Mouse (Mus musculus) G1E (cell line): Measurements from ENCODE around the gene Atp8b4. TPM values are rescaled to one million over a fixed set of nuclear protein-coding genes. Genes with fewer than 3 reads are reported as not detected.

Experiments
- ATAC-seq: 2 replicates; pipeline ENCODE4 v1.8.0; 2016; ENCODE audit warnings: mild to moderate bottlenecking; ENCODE audit not compliant: insufficient number of reproducible peaks, poor library complexity, low FRiP score, severe bottlenecking; ENCODE audit errors: extremely low read depth
- DNase-seq: peaks from one replicate; pipeline ENCODE4 v3.0.0; 2012; ENCODE audit warnings: low spot score
- H3K27me3 ChIP-seq: 2 replicates; pipeline ENCODE4 v1.6.1; 2012; ENCODE audit warnings: mild to moderate bottlenecking, low read length, inconsistent platforms; ENCODE audit not compliant: insufficient read depth
- H3K36me3 ChIP-seq: replicated peaks from 2 replicates; pipeline ENCODE3; 2012; ENCODE audit warnings: mild to moderate bottlenecking, inconsistent platforms
- H3K4me1 ChIP-seq: 2 replicates; pipeline ENCODE4 v1.6.1; 2012; ENCODE audit warnings: low read depth, low read length, inconsistent platforms, mixed read lengths; ENCODE audit not compliant: insufficient read depth
- H3K4me3 ChIP-seq: 2 replicates; pipeline ENCODE4 v1.5.1; 2012; ENCODE audit warnings: low read depth, mild to moderate bottlenecking, inconsistent platforms, low read length, moderate library complexity, mixed read lengths
- H3K9me3 ChIP-seq: replicated peaks from 2 replicates; pipeline ENCODE4 v1.6.1; 2012; ENCODE audit warnings: inconsistent platforms
- CTCF ChIP-seq: IDR thresholded peaks from 2 replicates; pipeline ENCODE4 v1.5.1; 2012; ENCODE audit warnings: low read depth, low read length, inconsistent platforms, mixed read lengths
- GATA1 ChIP-seq: IDR thresholded peaks from 2 replicates; pipeline ENCODE4 v1.6.1; 2012; ENCODE audit warnings: borderline replicate concordance, low read length, inconsistent platforms, mixed read lengths
- GATA2 ChIP-seq: IDR thresholded peaks from 2 replicates; pipeline ENCODE4 v1.6.1; 2012; ENCODE audit warnings: low read depth, low read length, inconsistent platforms, borderline replicate concordance
- POLR2AphosphoS5 ChIP-seq: IDR thresholded peaks from 2 replicates; pipeline ENCODE4 v1.6.1; 2012; ENCODE audit warnings: low read depth, low read length, inconsistent platforms; ENCODE audit not compliant: insufficient replicate concordance
- TAL1 ChIP-seq: conservative IDR thresholded peaks from 2 replicates; pipeline ENCODE4 v1.6.1; 2012; ENCODE audit warnings: low read depth, low read length, inconsistent platforms, mixed read lengths
- polyA plus RNA-seq: library from polyadenylated mRNA; stranded (reverse); fragments of >175 nt; gene quantifications from 2 replicates; pipeline ENCODE4 v1.2.3, GENCODE M21; 2012
- total RNA-seq, 2 experiments: library from RNA; stranded (forward) in 1 of 2; stranded (reverse) in 1 of 2; fragments of 200-1000 nt in 1 of 2; fragments of >200 nt in 1 of 2; fragmentation: Nextera tagmentation in 1 of 2; gene quantifications; 2 replicates each; pipeline ENCODE4 v1.2.3; 2014 to 2017

The Atp8b4 gene
- total and polyA plus RNA-seq, 3 experiments = under 0.01 to 0.02 TPM; not detected in 1

GRCm38 (mm10) chr2:126499730-126500129 is 744 bp downstream of the Atp8b4 start:
- ATAC-seq (no peak), DNase-seq (no peak)
- Histone ChIP-seq H3K4me3 (no peak overlapping the region), H3K4me1 (no peaks in the 10 kb centered on the region), H3K27me3 (no peaks in the 10 kb centered on the region; the same call in 1 of the 2 replicates), H3K36me3 (no peaks in the 10 kb centered on the region), H3K9me3 (no peaks in the 10 kb centered on the region)
- TF ChIP-seq CTCF (no peak), POLR2AphosphoS5 (no peak), TAL1 (no peak), GATA1 (no peak), GATA2 (no peak)

GRCm38 (mm10) chr2:126498761-126499452 is 1.6 kb downstream of the Atp8b4 start:
- Histone ChIP-seq H3K27me3 (no peaks in the 10 kb centered on the region; the same call in 1 of the 2 replicates), H3K36me3 (no peaks in the 10 kb centered on the region), H3K4me3 (no peak overlapping the region), H3K9me3 (no peaks in the 10 kb centered on the region), H3K4me1 (no peaks in the 10 kb centered on the region)
- ATAC-seq (no peak), DNase-seq (no peak)
- no peak for TF ChIP-seq CTCF
- TF ChIP-seq TAL1 = no peak

- Histone ChIP-seq H3K4me1 (no peaks in the 10 kb centered on the region), H3K36me3 (no peaks in the 10 kb centered on the region), H3K9me3 (no peaks in the 10 kb centered on the region), H3K27me3 (no peaks in the 10 kb centered on the region; the same call in 1 of the 2 replicates), H3K4me3 (no peak overlapping the region)
- ATAC-seq = no peak
- no peak for DNase-seq
- TF ChIP-seq CTCF (no peak), GATA1 (no peak), GATA2 (no peak), TAL1 (no peak), POLR2AphosphoS5 (no peak)
Observed at GRCm38 (mm10) chr2:126496838-126497237, 3.6 kb downstream of the Atp8b4 start.

- no peaks in the 10 kb centered on the region for H3K9me3 ChIP-seq
- H3K4me3 ChIP-seq = no peak overlapping the region
- DNase-seq = no peak
- no peaks in the 10 kb centered on the region; the same call in 1 of the 2 replicates for H3K27me3 ChIP-seq
- no peak for ATAC-seq
- TF ChIP-seq GATA2 = no peak
- no peak for TF ChIP-seq POLR2AphosphoS5
- no peak for TF ChIP-seq TAL1
- no peak for TF ChIP-seq CTCF
- no peak for TF ChIP-seq GATA1
- H3K36me3 ChIP-seq = no peaks in the 10 kb centered on the region
- no peaks in the 10 kb centered on the region for H3K4me1 ChIP-seq
Observed at GRCm38 (mm10) chr2:126495832-126496695, 4.4 kb downstream of the Atp8b4 start.

- Histone ChIP-seq H3K36me3 (no peaks in the 10 kb centered on the region), H3K9me3 (no peaks in the 10 kb centered on the region), H3K27me3 (no peaks in the 10 kb centered on the region), H3K4me1 (no peaks in the 10 kb centered on the region), H3K4me3 (no peak overlapping the region)
- no peak for DNase-seq
- no peak for ATAC-seq
- TF ChIP-seq GATA2 (no peak), POLR2AphosphoS5 (no peak), GATA1 (no peak), CTCF (no peak), TAL1 (no peak)
Observed at GRCm38 (mm10) chr2:126495230-126495629, 5.2 kb downstream of the Atp8b4 start.

- DNase-seq (no peak), ATAC-seq (no peak)
Observed at GRCm38 (mm10) chr2:126493306-126493705, 7.2 kb downstream of the Atp8b4 start.

More at GRCm38 (mm10) chr2:126493306-126493705, 7.2 kb downstream of the Atp8b4 start:
- TF ChIP-seq TAL1 (no peak), POLR2AphosphoS5 (no peak), GATA2 (no peak), GATA1 (no peak), CTCF (no peak)
- no peaks in the 10 kb centered on the region for H3K9me3 ChIP-seq
- H3K27me3 ChIP-seq = no peaks in the 10 kb centered on the region
- H3K4me3 ChIP-seq = no peak overlapping the region
- no peaks in the 10 kb centered on the region for H3K4me1 ChIP-seq
- H3K36me3 ChIP-seq = no peaks in the 10 kb centered on the region
